Mouse (Mus musculus) spleen, adult 2 months (tissue): ENCODE measurements at regions not wholly inside any gene's neighbourhood (a gene's known extent, or its start where the extent isn't known, plus 50 kb on each side); places are given as distances from the start of the nearest gene placed in this dataset.

Experiments
- CTCF ChIP-seq: fragments of 200-500 bp; IDR thresholded peaks from 2 replicates; pipeline ENCODE4 v1.5.1; 2011; ENCODE audit warnings: mild to moderate bottlenecking, inconsistent platforms; ENCODE audit not compliant: insufficient read depth, insufficient read length, insufficient replicate concordance; ENCODE audit errors: extremely low read depth
- POLR2A ChIP-seq: fragments of 200-500 bp; IDR thresholded peaks from 2 replicates; pipeline ENCODE4 v1.6.1; 2011; ENCODE audit warnings: low read depth, low read length, inconsistent platforms

- TF ChIP-seq CTCF (no peak), POLR2A (no peak)
Observed at GRCm38 (mm10) chr2:51457717-51458116, 169.6 kb upstream of the Tas2r134 start.
